ENCODE assay signal across 9 mouse cellular contexts in the genomic region with DNA sequence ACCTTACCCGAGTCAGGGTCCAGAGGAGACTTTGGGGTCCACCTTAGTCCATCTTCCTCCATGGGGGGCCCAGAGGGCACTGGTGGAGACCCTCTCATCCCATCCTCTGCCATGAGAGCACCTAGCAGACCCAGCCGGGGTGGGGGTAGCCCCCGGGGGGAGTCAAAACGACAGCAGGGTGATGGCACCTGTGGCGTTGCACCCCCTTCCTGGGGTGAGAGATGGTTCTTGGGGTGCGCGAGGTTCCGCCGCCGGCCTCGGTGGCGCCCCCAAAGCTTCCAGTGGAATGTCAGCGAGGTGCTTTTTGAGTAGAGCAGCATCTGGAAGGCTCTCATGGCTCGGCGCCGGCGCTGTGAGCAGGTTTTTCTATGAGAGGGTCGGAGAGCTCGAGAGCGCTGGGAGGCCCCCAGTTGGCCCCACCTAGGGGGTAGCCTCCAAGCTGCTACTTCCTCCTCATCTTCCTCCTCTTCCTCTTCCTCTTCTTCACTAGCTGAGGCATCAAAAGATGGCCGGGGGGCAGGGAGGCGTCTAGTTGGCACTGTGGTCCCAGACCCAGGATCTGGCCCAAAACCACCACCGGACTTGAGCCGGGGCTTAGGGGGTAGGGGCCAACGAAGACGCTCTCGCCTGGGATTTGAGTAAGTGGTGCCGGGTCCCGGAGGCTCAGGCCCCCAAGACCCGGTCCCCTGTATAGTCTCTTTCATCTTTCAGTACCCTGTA. TPM values are rescaled to one million over a fixed set of nuclear protein-coding genes. Genes with fewer than 3 reads are reported as not detected.
DNase-seq lines count a peak whose midpoint lies in the region; ATAC-seq and TF ChIP-seq lines count a peak whose summit lies in the region.
"Had no signal": no experiment of that assay in that cellular context is flagged by ENCODE, and none has a peak within 500 bp of the region (broad histone marks: within the 10 kb centered on the region; RNA-seq: fewer than 3 reads in every experiment).

No protein-coding gene starts in this region.

- H3K27me3 ChIP-seq in embryonic facial prominence, embryonic 14.5 days (replicated peaks; ENCODE audit: control insufficient read depth, insufficient read depth, low read length), result no peaks in the 10 kb centered on the region
- no peaks in the 10 kb centered on the region for H3K27me3 ChIP-seq in hindbrain, postnatal 0 days (ENCODE audit: insufficient read depth, low read length)
- H3K27me3 ChIP-seq in midbrain, embryonic 16.5 days (ENCODE audit: control insufficient read depth, insufficient read depth, low read depth, low read length), result no peaks in the 10 kb centered on the region

- H3K4me3 ChIP-seq in layer of hippocampus, adult 2 months, result peak overlapping the region; percentile 82; the same call in 1 of the 2 replicates
- peak overlapping the region; percentile 75 for H3K4me3 ChIP-seq in embryonic facial prominence, embryonic 14.5 days (ENCODE audit: low read depth, low read length)
- H3K4me3 ChIP-seq in hindbrain, postnatal 0 days (ENCODE audit: low read length), result peak overlapping the region; percentile 79; the same call in 1 of the 2 replicates
- H3K4me3 ChIP-seq in midbrain, embryonic 16.5 days (ENCODE audit: low read depth, low read length), result peak overlapping the region; percentile 67

- no peak overlapping the region for H3K27ac ChIP-seq in layer of hippocampus, adult 2 months
- H3K27ac ChIP-seq in embryonic facial prominence, embryonic 14.5 days (replicated peaks; ENCODE audit: low read depth, low read length), result no peak overlapping the region
- no peak overlapping the region for H3K27ac ChIP-seq in hindbrain, postnatal 0 days
- no peak overlapping the region for H3K27ac ChIP-seq in midbrain, embryonic 16.5 days (ENCODE audit: low read length)

- no peak for DNase-seq in layer of hippocampus, adult 2 months (ENCODE audit: low spot score in 2 of 2)
- DNase-seq in layer of hippocampus, postnatal 25 days (ENCODE audit: extremely low spot score in 1 of 2, low spot score in 1 of 2), result no peak
- DNase-seq in embryonic facial prominence, embryonic 14.5 days (ENCODE audit: low spot score), result no peak
- DNase-seq in hindbrain, postnatal 0 days (ENCODE audit: low spot score), result no peak
- no peak for DNase-seq in gastrocnemius, postnatal 14 days
- no peak for DNase-seq in cerebellum, postnatal 4 days (ENCODE audit: low spot score in 2 of 2)
- DNase-seq in kidney, postnatal 14 days, result no peak
- DNase-seq: lung, postnatal 36 days had no signal

- peaks cover 20% of the 10 kb centered on the region for H3K4me1 ChIP-seq in embryonic facial prominence, embryonic 14.5 days (ENCODE audit: control insufficient read depth, insufficient read depth, low read length)
- peaks cover 25% of the 10 kb centered on the region for H3K4me1 ChIP-seq in hindbrain, postnatal 0 days (ENCODE audit: insufficient read depth, low read length)
- H3K4me1 ChIP-seq in midbrain, embryonic 16.5 days (ENCODE audit: control insufficient read depth, insufficient read depth, low read length), result peaks cover 30% of the 10 kb centered on the region

- peak overlapping the region; percentile 75 for H3K4me2 ChIP-seq in embryonic facial prominence, embryonic 14.5 days (ENCODE audit: low read depth, low read length)
- H3K4me2 ChIP-seq in hindbrain, postnatal 0 days (ENCODE audit: low read depth, low read length), result peak overlapping the region; percentile 83
- H3K4me2 ChIP-seq in midbrain, embryonic 16.5 days (ENCODE audit: low read length), result peak overlapping the region; percentile 93

- WGBS in embryonic facial prominence, embryonic 14.5 days, result 87% methylated on average over 28 of the region's 30 CpGs
- 90% methylated on average over 30 of the region's 30 CpGs for WGBS in hindbrain, postnatal 0 days
- 88% methylated on average over 26 of the region's 30 CpGs for WGBS in midbrain, embryonic 16.5 days

- peak overlapping the region; percentile 91 for H3K9ac ChIP-seq in embryonic facial prominence, embryonic 14.5 days (ENCODE audit: low read depth, low read length)
- H3K9ac ChIP-seq in hindbrain, postnatal 0 days (replicated peaks; ENCODE audit: low read length), result no peak overlapping the region
- no peak overlapping the region; the same call in 1 of the 2 replicates for H3K9ac ChIP-seq in midbrain, embryonic 16.5 days (ENCODE audit: low read depth, low read length)

- no peaks in the 10 kb centered on the region for H3K9me3 ChIP-seq in embryonic facial prominence, embryonic 14.5 days (ENCODE audit: control insufficient read depth, low read length)
- H3K9me3 ChIP-seq in hindbrain, postnatal 0 days (ENCODE audit: low read length), result no peaks in the 10 kb centered on the region
- H3K9me3 ChIP-seq in midbrain, embryonic 16.5 days (replicated peaks; ENCODE audit: control insufficient read depth, low read length, poor library complexity, severe bottlenecking), result no peaks in the 10 kb centered on the region

- no peak for TF ChIP-seq CTCF in layer of hippocampus, adult 2 months (conservative IDR thresholded peaks at IDR 0.05)
- 0 out of 2 replicates have a peak, but pooled peaks have one; percentile 5 for TF ChIP-seq CTCF in hindbrain, postnatal 0 days (IDR thresholded peaks at IDR 0.05; ENCODE audit: low read depth)

- ATAC-seq in embryonic facial prominence, embryonic 14.5 days (ENCODE audit: low read depth), result no peak
- no peak for ATAC-seq in hindbrain, postnatal 0 days
- ATAC-seq in midbrain, embryonic 16.5 days, result no peak

- peaks cover 48% of the 10 kb centered on the region for H3K36me3 ChIP-seq in embryonic facial prominence, embryonic 14.5 days (ENCODE audit: control insufficient read depth, insufficient read depth, low read length)
- peaks cover 33% of the 10 kb centered on the region; the same call in 1 of the 2 replicates for H3K36me3 ChIP-seq in hindbrain, postnatal 0 days (ENCODE audit: insufficient read depth, low read length)
- H3K36me3 ChIP-seq in midbrain, embryonic 16.5 days (ENCODE audit: control insufficient read depth, insufficient read depth, low read length), result peaks cover 15% of the 10 kb centered on the region

- intact Hi-C loops in gastrocnemius, postnatal 14 days (cut with DNase I; ENCODE audit: low total_unique reads), result no loop called here

RNA-seq across cellular contexts. Expression of gene Senp3, which starts 1.6 kb away (rescaled TPM):
- 100 to 1,000 TPM; 108 to 132 TPM for total RNA-seq in layer of hippocampus, adult 2 months (2021)
- 100 to 1,000 TPM in 1 of 2 experiments, 10 to 100 TPM in 1; 94.3 to 109 TPM for total RNA-seq in layer of hippocampus, postnatal 25 days (2021)
- polyA plus RNA-seq in embryonic facial prominence, embryonic 14.5 days (2014; fragmentation: Nextera tagmentation; extraction: Ambion mirVana), result 73.6 and 88.4 TPM in 2 replicates
- 68.6 and 90.4 TPM in 2 replicates for total RNA-seq in hindbrain, postnatal 0 days (2014; rRNA removed)
- polyA plus RNA-seq in hindbrain, postnatal 0 days (2015; fragmentation: Nextera tagmentation; extraction: Ambion mirVana), result 69.2 and 69.3 TPM in 2 replicates
- 94.0 and 98.5 TPM in 2 replicates for polyA plus RNA-seq in midbrain, embryonic 16.5 days (2015; fragmentation: Nextera tagmentation; extraction: Ambion mirVana)
- total RNA-seq in gastrocnemius, postnatal 14 days (2021), result 10 to 100 TPM; 22.4 to 23.2 TPM

RNA-seq across cellular contexts. Expression of gene Tnfsf13, which starts 5.3 kb away (rescaled TPM):
- total RNA-seq in layer of hippocampus, adult 2 months (2021), result 1 to 10 TPM; 2.1 to 2.5 TPM
- 1 to 10 TPM; 1.2 to 1.3 TPM for total RNA-seq in layer of hippocampus, postnatal 25 days (2021)
- 0.37 and 0.49 TPM in 2 replicates for polyA plus RNA-seq in embryonic facial prominence, embryonic 14.5 days (2014; fragmentation: Nextera tagmentation; extraction: Ambion mirVana)
- total RNA-seq in hindbrain, postnatal 0 days (2014; rRNA removed), result 0.14 and 1.8 TPM in 2 replicates
- 0.76 and 0.98 TPM in 2 replicates for polyA plus RNA-seq in hindbrain, postnatal 0 days (2015; fragmentation: Nextera tagmentation; extraction: Ambion mirVana)
- 0.53 and 0.66 TPM in 2 replicates for polyA plus RNA-seq in midbrain, embryonic 16.5 days (2015; fragmentation: Nextera tagmentation; extraction: Ambion mirVana)
- 1 to 10 TPM; 1.3 to 1.8 TPM for total RNA-seq in gastrocnemius, postnatal 14 days (2021)

RNA-seq across cellular contexts. Expression of gene Eif4a1, which starts 8.1 kb away (rescaled TPM):
- 100 to 1,000 TPM; 342 to 344 TPM for total RNA-seq in layer of hippocampus, adult 2 months (2021)
- 100 to 1,000 TPM; 369 to 381 TPM for total RNA-seq in layer of hippocampus, postnatal 25 days (2021)
- polyA plus RNA-seq in embryonic facial prominence, embryonic 14.5 days (2014; fragmentation: Nextera tagmentation; extraction: Ambion mirVana), result 525 and 575 TPM in 2 replicates
- 696 and 745 TPM in 2 replicates for total RNA-seq in hindbrain, postnatal 0 days (2014; rRNA removed)
- 427 and 463 TPM in 2 replicates for polyA plus RNA-seq in hindbrain, postnatal 0 days (2015; fragmentation: Nextera tagmentation; extraction: Ambion mirVana)
- 477 and 496 TPM in 2 replicates for polyA plus RNA-seq in midbrain, embryonic 16.5 days (2015; fragmentation: Nextera tagmentation; extraction: Ambion mirVana)
- 100 to 1,000 TPM; 141 to 170 TPM for total RNA-seq in gastrocnemius, postnatal 14 days (2021)

RNA-seq across cellular contexts. Expression of gene Cd68, which starts 14.3 kb away (rescaled TPM):
- total RNA-seq in layer of hippocampus, adult 2 months (2021), result 10 to 100 TPM in 1 of 2 experiments, 1 to 10 TPM in 1; 9.7 to 15.4 TPM
- 10 to 100 TPM; 15.1 to 15.7 TPM for total RNA-seq in layer of hippocampus, postnatal 25 days (2021)
- 22.0 and 25.5 TPM in 2 replicates for polyA plus RNA-seq in embryonic facial prominence, embryonic 14.5 days (2014; fragmentation: Nextera tagmentation; extraction: Ambion mirVana)
- 6.0 and 7.5 TPM in 2 replicates for total RNA-seq in hindbrain, postnatal 0 days (2014; rRNA removed)
- 10.5 and 12.0 TPM in 2 replicates for polyA plus RNA-seq in hindbrain, postnatal 0 days (2015; fragmentation: Nextera tagmentation; extraction: Ambion mirVana)
- polyA plus RNA-seq in midbrain, embryonic 16.5 days (2015; fragmentation: Nextera tagmentation; extraction: Ambion mirVana), result 6.4 and 9.7 TPM in 2 replicates
- 1 to 10 TPM; 4.0 to 4.6 TPM for total RNA-seq in gastrocnemius, postnatal 14 days (2021)

RNA-seq across cellular contexts. Expression of gene Tnfsf12, which starts 15.4 kb away (rescaled TPM):
- total RNA-seq in layer of hippocampus, adult 2 months (2021), result 1 to 10 TPM; 8.9 to 9.6 TPM
- total RNA-seq in layer of hippocampus, postnatal 25 days (2021), result 1 to 10 TPM; 7.3 to 8.6 TPM
- 13.0 and 16.6 TPM in 2 replicates for polyA plus RNA-seq in embryonic facial prominence, embryonic 14.5 days (2014; fragmentation: Nextera tagmentation; extraction: Ambion mirVana)
- 3.1 and 7.1 TPM in 2 replicates for total RNA-seq in hindbrain, postnatal 0 days (2014; rRNA removed)
- 5.0 and 6.0 TPM in 2 replicates for polyA plus RNA-seq in hindbrain, postnatal 0 days (2015; fragmentation: Nextera tagmentation; extraction: Ambion mirVana)
- 2.3 and 3.0 TPM in 2 replicates for polyA plus RNA-seq in midbrain, embryonic 16.5 days (2015; fragmentation: Nextera tagmentation; extraction: Ambion mirVana)
- 10 to 100 TPM; 14.0 to 14.8 TPM for total RNA-seq in gastrocnemius, postnatal 14 days (2021)
